Mouse (Mus musculus) heart, embryonic 12.5 days (tissue): Measurements from ENCODE around the gene Nipbl. TPM values are rescaled to one million over a fixed set of nuclear protein-coding genes. Genes with fewer than 3 reads are reported as not detected.
"Not testable (repeated sequence)": the region's sequence is repeated elsewhere in the genome, so short reads cannot be mapped to it uniquely, and the experiment has no call there.

Experiments used
- ATAC-seq: fragments of 200-750 bp; cut with Nextera tagmentation; 2 replicates; pipeline ENCODE4 v1.8.0; 2017; ENCODE audit warnings: moderate TSS enrichment, moderate library complexity; ENCODE audit not compliant: insufficient number of reproducible peaks, low FRiP score
- H3K27ac ChIP-seq: fragments of 300-500 bp; sonication (generic); 2 replicates; pipeline ENCODE4 v1.5.1; 2016; ENCODE audit warnings: mild to moderate bottlenecking, moderate library complexity; ENCODE audit not compliant: poor library complexity, severe bottlenecking
- H3K27me3 ChIP-seq: fragments of 300-500 bp; sonication (generic); replicated peaks from 2 replicates; pipeline ENCODE4 v1.6.1; 2016; ENCODE audit warnings: mild to moderate bottlenecking, moderate library complexity
- H3K36me3 ChIP-seq: fragments of 300-500 bp; sonication (generic); 2 replicates; pipeline ENCODE4 v1.6.1; 2016; ENCODE audit warnings: mild to moderate bottlenecking, moderate library complexity
- H3K4me1 ChIP-seq: fragments of 300-500 bp; sonication (generic); replicated peaks from 2 replicates; pipeline ENCODE4 v1.6.1; 2016; ENCODE audit warnings: mild to moderate bottlenecking
- H3K4me2 ChIP-seq: fragments of 300-500 bp; sonication (generic); 2 replicates; pipeline ENCODE4 v1.6.1; 2016; ENCODE audit warnings: mild to moderate bottlenecking, moderate library complexity
- H3K4me3 ChIP-seq: fragments of 300-500 bp; sonication (generic); 2 replicates; pipeline ENCODE4 v1.5.1; 2016; ENCODE audit warnings: mild to moderate bottlenecking
- H3K9ac ChIP-seq: fragments of 300-500 bp; sonication (generic); 2 replicates; pipeline ENCODE4 v1.6.1; 2016; ENCODE audit warnings: mild to moderate bottlenecking, moderate library complexity
- H3K9me3 ChIP-seq: fragments of 300-500 bp; sonication (generic); replicated peaks from 2 replicates; pipeline ENCODE4 v1.6.1; 2016; ENCODE audit warnings: mild to moderate bottlenecking, moderate library complexity
- WGBS: fragments of 180-500 bp; shearing (Covaris S2); methylation state at CpG from one replicate; pipeline ENCODE4 v1.1.7; 2016; 5-methylcytosine and 5-hydroxymethylcytosine counted together
- polyA plus RNA-seq: library from polyadenylated mRNA; unstranded; fragments of >200 nt; fragmentation: Nextera tagmentation; extraction: Ambion mirVana; gene quantifications from 2 replicates; pipeline ENCODE4 v1.2.1, GENCODE M21; 2016

Nipbl gene
- polyA plus RNA-seq, 1 experiment from 2014 or later = 13.6 TPM

GRCm38 (mm10) chr15:8291251-8291650 lies 153.0 kb downstream of the Nipbl start:
- Histone ChIP-seq H3K9ac (no peak overlapping the region), H3K9me3 (no peaks in the 10 kb centered on the region), H3K4me1 (no peaks in the 10 kb centered on the region), H3K4me3 (no peak overlapping the region), H3K36me3 (peaks cover 60% of the 10 kb centered on the region), H3K27me3 (no peaks in the 10 kb centered on the region), H3K4me2 (no peak overlapping the region), H3K27ac (no peak overlapping the region)
- 82% methylated on average over 14 of the region's 14 CpGs for WGBS
- ATAC-seq = no peak

- Histone ChIP-seq H3K27ac (no peak overlapping the region), H3K36me3 (no peaks in the 10 kb centered on the region), H3K9ac (no peak overlapping the region), H3K4me1 (peaks cover 12% of the 10 kb centered on the region), H3K4me2 (no peak overlapping the region), H3K9me3 (no peaks in the 10 kb centered on the region; the same call in 1 of the 2 replicates), H3K27me3 (no peaks in the 10 kb centered on the region), H3K4me3 (no peak overlapping the region)
- ATAC-seq = no peak
- WGBS = 78% methylated on average over 2 of the region's 2 CpGs
Measured at GRCm38 (mm10) chr15:8282155-8282554, 162.1 kb downstream of the Nipbl start.

GRCm38 (mm10) chr15:8281701-8282100 lies 162.6 kb downstream of the Nipbl start:
- no peak overlapping the region for H3K9ac ChIP-seq
- peaks cover 12% of the 10 kb centered on the region for H3K4me1 ChIP-seq
- H3K27me3 ChIP-seq = no peaks in the 10 kb centered on the region
- H3K36me3 ChIP-seq = no peaks in the 10 kb centered on the region
- H3K4me2 ChIP-seq = no peak overlapping the region
- H3K4me3 ChIP-seq = no peak overlapping the region
- no peak overlapping the region for H3K27ac ChIP-seq
- no peak for ATAC-seq
- H3K9me3 ChIP-seq = no peaks in the 10 kb centered on the region; the same call in 1 of the 2 replicates
- WGBS = 78% methylated on average over 7 of the region's 7 CpGs

- H3K4me2 ChIP-seq = peak overlapping the region; percentile 79
- WGBS = 51% methylated on average over 20 of the region's 20 CpGs
- ATAC-seq = peak; percentile 85
- peak overlapping the region; percentile 56 for H3K4me3 ChIP-seq
- no peak overlapping the region for H3K27ac ChIP-seq
- peaks cover 12% of the 10 kb centered on the region for H3K4me1 ChIP-seq
- H3K27me3 ChIP-seq = no peaks in the 10 kb centered on the region
- no peaks in the 10 kb centered on the region for H3K36me3 ChIP-seq
- peaks cover 5% of the 10 kb centered on the region; the same call in 1 of the 2 replicates for H3K9me3 ChIP-seq
- peak overlapping the region; percentile 37; the same call in 1 of the 2 replicates for H3K9ac ChIP-seq
Measured at GRCm38 (mm10) chr15:8279929-8280610, 164.2 kb downstream of the Nipbl start.

- ATAC-seq = peak; percentile 71; the same call in 1 of the 2 replicates
Measured at GRCm38 (mm10) chr15:8279320-8279779, 164.9 kb downstream of the Nipbl start.

GRCm38 (mm10) chr15:8277916-8278315 lies 166.3 kb downstream of the Nipbl start:
- 85% methylated on average over 4 of the region's 4 CpGs for WGBS
- H3K27ac ChIP-seq, H3K9ac ChIP-seq, H3K4me2 ChIP-seq, H3K4me3 ChIP-seq, H3K27me3 ChIP-seq, ATAC-seq, H3K9me3 ChIP-seq, H3K36me3 ChIP-seq: not testable (repeated sequence)
- H3K4me1 ChIP-seq = peaks cover 12% of the 10 kb centered on the region

More at GRCm38 (mm10) chr15:8279320-8279779, 164.9 kb downstream of the Nipbl start:
- peaks cover 12% of the 10 kb centered on the region for H3K4me1 ChIP-seq
- 22% methylated on average over 17 of the region's 17 CpGs for WGBS
- H3K27ac ChIP-seq = no peak overlapping the region; the same call in 1 of the 2 replicates
- H3K9ac ChIP-seq = peak overlapping the region; percentile 28; the same call in 1 of the 2 replicates
- H3K27me3 ChIP-seq = no peaks in the 10 kb centered on the region
- no peaks in the 10 kb centered on the region for H3K36me3 ChIP-seq
- peaks cover 5% of the 10 kb centered on the region; the same call in 1 of the 2 replicates for H3K9me3 ChIP-seq
- peak overlapping the region; percentile 79 for H3K4me2 ChIP-seq
- H3K4me3 ChIP-seq = peak overlapping the region; percentile 56

- H3K4me1 ChIP-seq = 0 out of 2 replicates have a peak, but pooled peaks cover 4% of the 10 kb centered on the region
- H3K9ac ChIP-seq = no peak overlapping the region
- peaks cover 45% of the 10 kb centered on the region for H3K36me3 ChIP-seq
- no peak overlapping the region for H3K4me3 ChIP-seq
- no peak overlapping the region for H3K27ac ChIP-seq
- ATAC-seq = no peak
- no peaks in the 10 kb centered on the region for H3K27me3 ChIP-seq
- 0 out of 2 replicates have a peak, but pooled peaks cover 5% of the 10 kb centered on the region for H3K9me3 ChIP-seq
- WGBS = 75% methylated on average over 8 of the region's 8 CpGs
- no peak overlapping the region for H3K4me2 ChIP-seq
Measured at GRCm38 (mm10) chr15:8271952-8272351, 172.3 kb downstream of the Nipbl start.

GRCm38 (mm10) chr15:8268231-8268630 lies 176.0 kb downstream of the Nipbl start:
- Histone ChIP-seq H3K4me1 (0 out of 2 replicates have a peak, but pooled peaks cover 4% of the 10 kb centered on the region), H3K27me3 (no peaks in the 10 kb centered on the region), H3K9ac (no peak overlapping the region), H3K27ac (no peak overlapping the region), H3K4me2 (no peak overlapping the region), H3K36me3 (peaks cover 70% of the 10 kb centered on the region), H3K4me3 (no peak overlapping the region), H3K9me3 (no peaks in the 10 kb centered on the region)
- ATAC-seq = no peak
- WGBS = 86% methylated on average over 8 of the region's 8 CpGs

- H3K36me3 ChIP-seq = peaks cover 71% of the 10 kb centered on the region
- H3K27ac ChIP-seq = no peak overlapping the region
- H3K4me3 ChIP-seq = no peak overlapping the region
- H3K4me1 ChIP-seq = 0 out of 2 replicates have a peak, but pooled peaks cover 4% of the 10 kb centered on the region
- no peaks in the 10 kb centered on the region for H3K27me3 ChIP-seq
- H3K9ac ChIP-seq = no peak overlapping the region
- no peak overlapping the region for H3K4me2 ChIP-seq
- WGBS = 92% methylated on average over 3 of the region's 3 CpGs
- H3K9me3 ChIP-seq = no peaks in the 10 kb centered on the region
- no peak for ATAC-seq
Measured at GRCm38 (mm10) chr15:8267211-8267610, 177.1 kb downstream of the Nipbl start.

- peaks cover 69% of the 10 kb centered on the region for H3K36me3 ChIP-seq
- no peak overlapping the region for H3K9ac ChIP-seq
- no peak overlapping the region for H3K27ac ChIP-seq
- no peak overlapping the region for H3K4me3 ChIP-seq
- WGBS = 86% methylated on average over 3 of the region's 3 CpGs
- no peak for ATAC-seq
- no peak overlapping the region for H3K4me2 ChIP-seq
- H3K4me1 ChIP-seq = no peaks in the 10 kb centered on the region
- no peaks in the 10 kb centered on the region for H3K27me3 ChIP-seq
- no peaks in the 10 kb centered on the region for H3K9me3 ChIP-seq
Measured at GRCm38 (mm10) chr15:8265946-8266345, 178.3 kb downstream of the Nipbl start.
